Mouse (Mus musculus) ES-Bruce4 (cell line): ENCODE results near the gene Fhdc1.

Experiments
- CTCF ChIP-seq: IDR thresholded peaks from one replicate; pipeline ENCODE4 v1.8.1; 2011; ENCODE audit warnings: low read depth, low read length
- EP300 ChIP-seq: IDR thresholded peaks from 2 replicates; pipeline ENCODE4 v1.6.1; 2011; ENCODE audit warnings: low read depth, low read length; ENCODE audit not compliant: insufficient read depth
- POLR2A ChIP-seq: IDR thresholded peaks from one replicate; pipeline ENCODE4 v1.8.1; 2011; ENCODE audit warnings: low read length; ENCODE audit not compliant: insufficient read depth

DNA sequence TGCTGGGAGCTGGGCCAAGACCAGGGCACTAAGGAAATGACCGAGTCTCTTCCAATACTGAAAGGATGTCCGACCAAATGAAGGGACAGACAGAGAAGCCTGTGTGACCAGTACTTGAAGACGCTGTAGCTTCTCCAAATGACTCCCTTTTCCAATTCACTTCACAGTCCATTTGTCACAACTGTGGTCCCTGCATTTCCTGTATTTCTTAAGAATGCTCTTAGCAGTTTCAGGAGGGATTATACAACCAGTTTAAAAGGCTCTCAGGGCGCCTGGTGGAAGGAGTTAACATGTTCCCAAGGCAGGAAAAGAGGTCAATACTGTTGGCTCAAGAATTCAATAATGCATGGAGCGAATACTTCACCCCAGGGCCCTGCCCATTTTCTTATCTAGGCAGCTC lies 7.3 kb downstream of the Fhdc1 start:
- no peak for TF ChIP-seq CTCF
- no peak for TF ChIP-seq POLR2A
- TF ChIP-seq EP300, result no peak
